Comparison of ENCODE assay signal across 30 mouse cellular contexts in the genomic region with DNA sequence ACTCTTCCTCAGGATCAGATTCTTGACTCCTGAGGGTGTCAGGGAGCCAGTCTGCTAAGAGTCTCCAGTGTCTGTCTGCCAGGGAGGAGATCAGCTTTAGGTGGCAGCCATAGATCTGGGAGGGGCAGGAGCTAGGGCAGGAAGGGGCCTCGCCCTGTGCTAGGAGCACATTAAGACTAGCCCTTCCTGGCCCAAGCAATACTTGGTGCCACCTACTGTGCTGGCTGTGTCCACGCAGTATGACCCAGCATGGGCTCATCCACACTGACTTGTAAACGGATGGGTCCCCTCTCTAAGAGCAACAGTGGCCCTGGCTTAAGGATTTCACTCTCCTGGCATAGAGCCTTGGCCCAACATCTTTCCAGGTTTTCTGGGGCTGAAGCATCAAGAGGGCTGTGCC. TPM values are rescaled to one million over a fixed set of nuclear protein-coding genes. Genes with fewer than 3 reads are reported as not detected.
DNase-seq lines count a peak whose midpoint lies in the region; ATAC-seq and TF ChIP-seq lines count a peak whose summit lies in the region.
"Had no signal": no experiment of that assay in that cellular context is flagged by ENCODE, and none has a peak within 500 bp of the region (broad histone marks: within the 10 kb centered on the region; RNA-seq: fewer than 3 reads in every experiment).

A gene (minus strand): TSS at position 178 of the 400 bp plus-strand sequence.

- no peak for TF ChIP-seq CTCF in bone marrow, adult 2 months (IDR thresholded peaks at IDR 0.05; ENCODE audit: control insufficient read depth, insufficient read depth, low read length)
- TF ChIP-seq CTCF in liver, embryonic 14.5 days (IDR thresholded peaks at IDR 0.05; ENCODE audit: low read depth) = no peak

- no peak for TF ChIP-seq POLR2A in bone marrow, adult 2 months (IDR thresholded peaks at IDR 0.05; ENCODE audit: borderline replicate concordance, control insufficient read depth, low read depth, low read length)

- H3K4me3 ChIP-seq in embryonic facial prominence, embryonic 15.5 days (replicated peaks) = no peak within 1 kb of the TSS
- H3K4me3 ChIP-seq in embryonic facial prominence, embryonic 10.5 days = no peak within 1 kb of the TSS
- no peak within 1 kb of the TSS for H3K4me3 ChIP-seq in bone marrow, adult 2 months (replicated peaks; ENCODE audit: control insufficient read depth, low read depth, low read length)
- H3K4me3 ChIP-seq in intestine, embryonic 16.5 days (ENCODE audit: low read length) = no peak within 1 kb of the TSS
- no peak within 1 kb of the TSS for H3K4me3 ChIP-seq in liver, embryonic 14.5 days (ENCODE audit: insufficient read depth in 1 of 2, low read depth in 2 of 2, low read length in 2 of 2)
- H3K4me3 ChIP-seq in midbrain, embryonic 13.5 days (replicated peaks) = no peak within 1 kb of the TSS
- H3K4me3 ChIP-seq: heart, adult 2 months; heart, embryonic 12.5 days; megakaryocyte, embryonic 14.5 days; midbrain, embryonic 15.5 days; neural tube, embryonic 15.5 days had no signal

- TF ChIP-seq EP300 in liver, embryonic 14.5 days (IDR thresholded peaks at IDR 0.05; ENCODE audit: low read depth) = no peak

- WGBS in embryonic facial prominence, embryonic 15.5 days = 78% methylated on average over 3 of the region's 3 CpGs
- 86% methylated on average over 3 of the region's 3 CpGs for WGBS in embryonic facial prominence, embryonic 10.5 days
- 72% methylated on average over 3 of the region's 3 CpGs for WGBS in bone marrow, adult 2 months
- 67% methylated on average over 3 of the region's 3 CpGs for WGBS in intestine, embryonic 16.5 days
- 55% methylated on average over 3 of the region's 3 CpGs for WGBS in liver, embryonic 14.5 days (ENCODE audit: insufficient replicate concordance)
- 86% methylated on average over 3 of the region's 3 CpGs for WGBS in midbrain, embryonic 13.5 days

- no peak within 1 kb of the TSS for H3K4me2 ChIP-seq in embryonic facial prominence, embryonic 15.5 days (replicated peaks)
- H3K4me2 ChIP-seq in intestine, embryonic 16.5 days (ENCODE audit: low read depth, low read length) = no peak within 1 kb of the TSS
- H3K4me2 ChIP-seq in liver, embryonic 14.5 days (ENCODE audit: low read depth) = no peak within 1 kb of the TSS
- H3K4me2 ChIP-seq in midbrain, embryonic 13.5 days (replicated peaks) = no peak within 1 kb of the TSS
- H3K4me2 ChIP-seq: heart, embryonic 12.5 days; hindbrain, embryonic 14.5 days; midbrain, embryonic 15.5 days; neural tube, embryonic 15.5 days had no signal

- no peaks in the 10 kb centered on the region for H3K4me1 ChIP-seq in embryonic facial prominence, embryonic 15.5 days
- H3K4me1 ChIP-seq in embryonic facial prominence, embryonic 10.5 days = no peaks in the 10 kb centered on the region
- no peaks in the 10 kb centered on the region for H3K4me1 ChIP-seq in bone marrow, adult 2 months (ENCODE audit: control insufficient read depth, insufficient read depth, low read length)
- H3K4me1 ChIP-seq in intestine, embryonic 16.5 days (ENCODE audit: control insufficient read depth, insufficient read depth, low read length) = no peaks in the 10 kb centered on the region
- peaks cover 0 to 4% of the 10 kb centered on the region in 2 experiments; a peak in 1 of 4 replicates for H3K4me1 ChIP-seq in liver, embryonic 14.5 days (replicated peaks; ENCODE audit: control insufficient read depth in 2 of 2, insufficient read depth in 2 of 2, low read length in 1 of 2)
- H3K4me1 ChIP-seq in midbrain, embryonic 13.5 days (replicated peaks) = no peaks in the 10 kb centered on the region
- H3K4me1 ChIP-seq: heart, embryonic 12.5 days; megakaryocyte, embryonic 14.5 days; midbrain, embryonic 15.5 days; neural tube, embryonic 15.5 days had no signal

- H3K27me3 ChIP-seq in embryonic facial prominence, embryonic 15.5 days = no peaks in the 10 kb centered on the region
- H3K27me3 ChIP-seq in embryonic facial prominence, embryonic 10.5 days (replicated peaks; ENCODE audit: low read depth, poor library complexity, severe bottlenecking) = no peaks in the 10 kb centered on the region
- no peaks in the 10 kb centered on the region for H3K27me3 ChIP-seq in intestine, embryonic 16.5 days (replicated peaks; ENCODE audit: control insufficient read depth, insufficient read depth, low read length)
- H3K27me3 ChIP-seq in liver, embryonic 14.5 days (ENCODE audit: control insufficient read depth, insufficient read depth, low read length) = no peaks in the 10 kb centered on the region
- no peaks in the 10 kb centered on the region for H3K27me3 ChIP-seq in midbrain, embryonic 13.5 days
- H3K27me3 ChIP-seq: heart, embryonic 12.5 days; megakaryocyte, embryonic 14.5 days; midbrain, embryonic 15.5 days; neural tube, embryonic 15.5 days; Patski had no signal

- no peaks in the 10 kb centered on the region for H3K9me3 ChIP-seq in embryonic facial prominence, embryonic 15.5 days (replicated peaks)
- peaks cover 30% of the 10 kb centered on the region for H3K9me3 ChIP-seq in embryonic facial prominence, embryonic 10.5 days
- no peaks in the 10 kb centered on the region for H3K9me3 ChIP-seq in intestine, embryonic 16.5 days (ENCODE audit: control insufficient read depth, low read length)
- H3K9me3 ChIP-seq in liver, embryonic 14.5 days (ENCODE audit: control insufficient read depth, low read length) = no peaks in the 10 kb centered on the region
- no peaks in the 10 kb centered on the region; the same call in 1 of the 2 replicates for H3K9me3 ChIP-seq in midbrain, embryonic 13.5 days
- H3K9me3 ChIP-seq: midbrain, embryonic 15.5 days; neural tube, embryonic 15.5 days had no signal

- H3K9ac ChIP-seq in embryonic facial prominence, embryonic 15.5 days = no peak within 1 kb of the TSS
- no peak within 1 kb of the TSS for H3K9ac ChIP-seq in intestine, embryonic 16.5 days (ENCODE audit: low read depth, low read length)
- no peak within 1 kb of the TSS for H3K9ac ChIP-seq in liver, embryonic 14.5 days (replicated peaks)
- H3K9ac ChIP-seq in midbrain, embryonic 13.5 days (replicated peaks) = no peak within 1 kb of the TSS
- H3K9ac ChIP-seq: forebrain, postnatal 0 days; heart, embryonic 12.5 days; hindbrain, embryonic 14.5 days; midbrain, embryonic 15.5 days; neural tube, embryonic 15.5 days had no signal

- H3K36me3 ChIP-seq in embryonic facial prominence, embryonic 15.5 days = no peaks in the 10 kb centered on the region
- H3K36me3 ChIP-seq in embryonic facial prominence, embryonic 10.5 days (replicated peaks) = no peaks in the 10 kb centered on the region
- H3K36me3 ChIP-seq in intestine, embryonic 16.5 days (ENCODE audit: control insufficient read depth, insufficient read depth, low read length) = no peaks in the 10 kb centered on the region
- H3K36me3 ChIP-seq in liver, embryonic 14.5 days (replicated peaks; ENCODE audit: control insufficient read depth, insufficient read depth, low read depth) = no peaks in the 10 kb centered on the region
- no peaks in the 10 kb centered on the region for H3K36me3 ChIP-seq in midbrain, embryonic 13.5 days
- H3K36me3 ChIP-seq: heart, embryonic 12.5 days; midbrain, embryonic 15.5 days; neural tube, embryonic 15.5 days had no signal

- no peak for DNase-seq in embryonic facial prominence, embryonic 10.5 days (ENCODE audit: low spot score)
- no peak for DNase-seq in liver, embryonic 14.5 days (ENCODE audit: low read depth in 3 of 3, low spot score in 3 of 3)
- no peak for DNase-seq in layer of hippocampus, adult 9-10 months (ENCODE audit: low spot score)
- DNase-seq in kidney, adult 18-20 months = no peak
- DNase-seq: adrenal gland, postnatal 36 days; cerebellum, adult 8-10 months; cerebellum, postnatal 25 days; forebrain, postnatal 0 days; heart, adult 2 months; kidney, adult 9 months; kidney, postnatal 10 days; left cerebral cortex, postnatal 4 days; lung, adult 18-20 months; lung, postnatal 4 days; right cerebral cortex, postnatal 25 days; thymus, adult 2 months; thymus, postnatal 36 days had no signal

- H3K27ac ChIP-seq in embryonic facial prominence, embryonic 15.5 days (replicated peaks) = no peak within 1 kb of the TSS
- no peak within 1 kb of the TSS for H3K27ac ChIP-seq in embryonic facial prominence, embryonic 10.5 days (replicated peaks)
- H3K27ac ChIP-seq in bone marrow, adult 2 months (ENCODE audit: control insufficient read depth, insufficient read depth, low read depth, low read length, poor library complexity) = no peak within 1 kb of the TSS
- no peak within 1 kb of the TSS for H3K27ac ChIP-seq in intestine, embryonic 16.5 days (ENCODE audit: low read length)
- no peak within 1 kb of the TSS for H3K27ac ChIP-seq in liver, embryonic 14.5 days
- H3K27ac ChIP-seq in midbrain, embryonic 13.5 days = no peak within 1 kb of the TSS
- H3K27ac ChIP-seq: heart, adult 2 months; hindbrain, embryonic 14.5 days; midbrain, embryonic 15.5 days; neural tube, embryonic 15.5 days had no signal

- 0 out of 2 replicates have a peak, but pooled peaks have one; percentile 11 for ATAC-seq in embryonic facial prominence, embryonic 15.5 days (ENCODE audit: insufficient number of reproducible peaks, low FRiP score, low TSS enrichment, low read depth)
- peak; percentile 69 for ATAC-seq in intestine, embryonic 16.5 days
- ATAC-seq in liver, embryonic 14.5 days (ENCODE audit: insufficient read depth) = no peak
- no peak for ATAC-seq in midbrain, embryonic 13.5 days
- ATAC-seq: forebrain, postnatal 0 days; lung, postnatal 0 days; midbrain, embryonic 15.5 days; Patski had no signal

RNA-seq across cellular contexts. Expression of the gene that starts here (rescaled TPM):
- 0.19 TPM in 1 of 2 replicates, not detected in the other for polyA plus RNA-seq in embryonic facial prominence, embryonic 15.5 days (2015; fragmentation: Nextera tagmentation; extraction: Ambion mirVana)
- not detected in 2 replicates for polyA plus RNA-seq in embryonic facial prominence, embryonic 10.5 days (2016; fragmentation: Nextera tagmentation; extraction: Ambion mirVana)
- polyA plus RNA-seq in bone marrow, adult 2 months (2011; ENCODE audit: insufficient read depth, insufficient read length, low replicate concordance, missing spikeins) = 13.2 and 51.9 TPM in 2 replicates
- 49.8 and 59.2 TPM in 2 replicates for polyA plus RNA-seq in intestine, embryonic 16.5 days (2015; fragmentation: Nextera tagmentation; extraction: Ambion mirVana)
- polyA plus RNA-seq in liver, embryonic 14.5 days (2012; rRNA removed) = 183 and 197 TPM in 2 replicates
- 180 and 197 TPM in 2 replicates for polyA plus RNA-seq in liver, embryonic 14.5 days (2014; fragmentation: Nextera tagmentation; extraction: Ambion mirVana)
- 0.16 TPM in 1 of 2 replicates, not detected in the other for polyA plus RNA-seq in midbrain, embryonic 13.5 days (2015; fragmentation: Nextera tagmentation; extraction: Ambion mirVana)
- polyA plus RNA-seq: embryonic facial prominence, embryonic 11.5 days; forebrain, embryonic 11.5 days; forebrain, postnatal 0 days; hindbrain, embryonic 14.5 days; midbrain, embryonic 15.5 days had no signal

Comparison
In these comparisons a context has a peak if more than half of its experiments do, and no peak if none do; other contexts are left out.
1. RNA of the gene that starts here (polyA plus RNA-seq): 180 to 197 TPM in liver, embryonic 14.5 days, 13.2 to 51.9 TPM in bone marrow, adult 2 months and 49.8 to 59.2 TPM in intestine, embryonic 16.5 days; 0.19 TPM in embryonic facial prominence, embryonic 15.5 days, 0.16 TPM in midbrain, embryonic 13.5 days and not detected in embryonic facial prominence, embryonic 10.5 days; every median in the first group is over 10 times any median in the second.
2. Peak in ATAC-seq in embryonic facial prominence, embryonic 15.5 days; RNA of the gene not detected or under 1 TPM.